Mouse (Mus musculus): ENCODE measurements around the gene Zfand3. TPM values are rescaled to one million over a fixed set of nuclear protein-coding genes. Genes with fewer than 3 reads are reported as not detected.
A peak's percentile ranks its signal among the peaks of the same experiment; 100 is the strongest.

Gene Zfand3
- polyA plus RNA-seq, 1 experiment from 2014 or later: 55.5 TPM

GRCm38 (mm10) chr17:30007883-30008282 lies 3.4 kb downstream of the Zfand3 start:
- peak overlapping the region; percentile 6; the same call in 1 of the 2 replicates for H3K4me2 ChIP-seq (ENCODE audit: low read length)
- no peaks in the 10 kb centered on the region for H3K9me3 ChIP-seq (replicated peaks; ENCODE audit: low read length)
- no peak overlapping the region for H3K27ac ChIP-seq
- H3K4me1 ChIP-seq (replicated peaks; ENCODE audit: insufficient read depth, low read length): peaks cover 19% of the 10 kb centered on the region
- no peaks in the 10 kb centered on the region for H3K36me3 ChIP-seq (ENCODE audit: insufficient read depth, low read length)
- no peak overlapping the region for H3K4me3 ChIP-seq (replicated peaks; ENCODE audit: low read depth, low read length)
- no peak for ATAC-seq (replicated peaks; ENCODE audit: low FRiP score, low read depth)
- WGBS: 22% methylated on average over 6 of the region's 6 CpGs
- no peak for TF ChIP-seq CTCF (IDR thresholded peaks at IDR 0.05; ENCODE audit: low read depth)
- no peak for DNase-seq (ENCODE audit: low spot score)
- no peak overlapping the region for H3K9ac ChIP-seq (ENCODE audit: low read depth, low read length)
- no peaks in the 10 kb centered on the region for H3K27me3 ChIP-seq (ENCODE audit: insufficient read depth, low read length)

DNA sequence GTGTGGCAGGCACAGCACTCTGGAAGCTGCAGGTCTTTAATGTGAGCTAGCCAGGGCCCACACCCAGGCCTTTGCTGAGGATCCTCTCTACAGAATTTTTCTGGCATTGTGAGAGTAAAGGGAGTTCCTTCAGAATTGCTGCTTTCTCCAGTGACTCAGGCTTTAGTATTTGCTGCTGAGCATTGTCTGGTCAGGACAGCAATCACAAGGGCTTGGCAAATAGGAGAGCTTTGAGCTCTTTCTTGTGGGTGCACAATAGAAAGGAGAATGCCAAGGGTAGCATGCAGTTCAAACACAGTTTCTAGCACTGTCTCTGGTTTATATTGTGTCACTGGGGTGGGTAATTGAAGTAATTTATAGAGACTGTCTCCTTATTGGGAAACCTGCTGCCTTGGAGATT lies 3.9 kb downstream of the Zfand3 start:
- H3K4me2 ChIP-seq (ENCODE audit: low read length): peak overlapping the region; percentile 6; the same call in 1 of the 2 replicates

GRCm38 (mm10) chr17:30014660-30015059 lies 10.1 kb downstream of the Zfand3 start:
- peak; percentile 26; the same call in 1 of the 2 replicates for TF ChIP-seq CTCF (IDR thresholded peaks at IDR 0.05; ENCODE audit: low read depth)
- no peaks in the 10 kb centered on the region for H3K4me1 ChIP-seq (replicated peaks; ENCODE audit: insufficient read depth, low read length)
- no peaks in the 10 kb centered on the region for H3K9me3 ChIP-seq (replicated peaks; ENCODE audit: low read length)
- H3K4me3 ChIP-seq (replicated peaks; ENCODE audit: low read depth, low read length): no peak overlapping the region
- H3K9ac ChIP-seq (ENCODE audit: low read depth, low read length): no peak overlapping the region
- no peak overlapping the region for H3K27ac ChIP-seq
- ATAC-seq (replicated peaks; ENCODE audit: low FRiP score, low read depth) (no peak), DNase-seq (ENCODE audit: low spot score) (no peak)
- H3K4me2 ChIP-seq (ENCODE audit: low read length): no peak overlapping the region
- no peaks in the 10 kb centered on the region for H3K36me3 ChIP-seq (ENCODE audit: insufficient read depth, low read length)
- WGBS: 96% methylated on average over 4 of the region's 4 CpGs
- no peaks in the 10 kb centered on the region for H3K27me3 ChIP-seq (ENCODE audit: insufficient read depth, low read length)

More for the DNA sequence above, 3.9 kb downstream of the Zfand3 start:
- no peak overlapping the region for H3K4me3 ChIP-seq (replicated peaks; ENCODE audit: low read depth, low read length)
- no peak for ATAC-seq (replicated peaks; ENCODE audit: low FRiP score, low read depth)
- no peak overlapping the region for H3K9ac ChIP-seq (ENCODE audit: low read depth, low read length)
- no peaks in the 10 kb centered on the region for H3K9me3 ChIP-seq (replicated peaks; ENCODE audit: low read length)
- no peak for DNase-seq (ENCODE audit: low spot score)
- H3K36me3 ChIP-seq (ENCODE audit: insufficient read depth, low read length): no peaks in the 10 kb centered on the region
- H3K27me3 ChIP-seq (ENCODE audit: insufficient read depth, low read length): no peaks in the 10 kb centered on the region
- H3K4me1 ChIP-seq (replicated peaks; ENCODE audit: insufficient read depth, low read length): peaks cover 19% of the 10 kb centered on the region
- H3K27ac ChIP-seq: no peak overlapping the region
- TF ChIP-seq CTCF (IDR thresholded peaks at IDR 0.05; ENCODE audit: low read depth): no peak

DNA sequence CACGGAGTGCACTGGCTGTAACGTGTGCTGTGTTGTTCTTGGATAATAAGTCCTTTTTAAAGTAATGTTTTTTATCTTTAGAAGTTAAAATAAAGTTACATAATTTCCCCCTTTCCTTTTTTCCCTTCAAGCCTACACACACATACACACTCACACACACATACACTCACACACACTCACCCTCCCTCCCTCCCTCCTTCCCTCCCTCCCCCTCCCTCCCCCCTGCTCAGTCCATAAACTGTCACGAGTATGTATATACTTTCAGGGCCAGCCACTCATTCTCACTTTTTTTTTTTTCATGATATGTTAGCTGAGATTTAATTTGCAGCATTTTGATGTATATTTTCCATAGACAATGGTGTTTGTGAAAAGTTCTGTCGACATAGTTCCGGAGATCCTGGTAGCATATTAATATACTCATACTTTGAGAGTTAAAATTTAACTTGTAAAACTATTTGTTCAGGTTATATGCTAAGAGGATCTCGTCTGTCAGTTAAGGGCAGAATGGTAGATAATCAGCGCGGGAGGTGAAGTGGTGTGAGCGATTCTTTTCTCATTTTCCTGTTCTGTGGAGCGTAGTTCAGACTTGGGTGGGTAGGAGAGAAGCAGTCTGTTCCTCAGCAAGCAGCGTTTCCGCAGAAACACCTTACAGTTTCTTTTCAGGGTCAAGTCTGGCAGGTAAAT lies 14.5 kb downstream of the Zfand3 start:
- H3K4me3 ChIP-seq (replicated peaks; ENCODE audit: low read depth, low read length): no peak overlapping the region
- peak overlapping the region; percentile 36; the same call in 1 of the 2 replicates for H3K27ac ChIP-seq
- DNase-seq (ENCODE audit: low spot score) (no peak), ATAC-seq (replicated peaks; ENCODE audit: low FRiP score, low read depth) (no peak)
- TF ChIP-seq CTCF (IDR thresholded peaks at IDR 0.05; ENCODE audit: low read depth): no peak
- H3K4me1 ChIP-seq (replicated peaks; ENCODE audit: insufficient read depth, low read length): no peaks in the 10 kb centered on the region
- WGBS: 55% methylated on average over 12 of the region's 12 CpGs
- no peaks in the 10 kb centered on the region for H3K9me3 ChIP-seq (replicated peaks; ENCODE audit: low read length)
- no peaks in the 10 kb centered on the region for H3K27me3 ChIP-seq (ENCODE audit: insufficient read depth, low read length)
- no peak overlapping the region for H3K4me2 ChIP-seq (ENCODE audit: low read length)
- no peak overlapping the region for H3K9ac ChIP-seq (ENCODE audit: low read depth, low read length)
- no peaks in the 10 kb centered on the region for H3K36me3 ChIP-seq (ENCODE audit: insufficient read depth, low read length)

GRCm38 (mm10) chr17:30019942-30020341 lies 15.4 kb downstream of the Zfand3 start:
- Histone ChIP-seq H3K4me3 (replicated peaks; ENCODE audit: low read depth, low read length) (no peak overlapping the region), H3K9me3 (replicated peaks; ENCODE audit: low read length) (no peaks in the 10 kb centered on the region), H3K27me3 (ENCODE audit: insufficient read depth, low read length) (no peaks in the 10 kb centered on the region), H3K27ac (0 out of 2 replicates have a peak overlapping the region, but pooled peaks have one; percentile 36), H3K4me2 (ENCODE audit: low read length) (no peak overlapping the region), H3K4me1 (replicated peaks; ENCODE audit: insufficient read depth, low read length) (no peaks in the 10 kb centered on the region), H3K36me3 (ENCODE audit: insufficient read depth, low read length) (no peaks in the 10 kb centered on the region), H3K9ac (ENCODE audit: low read depth, low read length) (no peak overlapping the region)
- no peak for ATAC-seq (replicated peaks; ENCODE audit: low FRiP score, low read depth)
- TF ChIP-seq CTCF (IDR thresholded peaks at IDR 0.05; ENCODE audit: low read depth): no peak
- DNase-seq (ENCODE audit: low spot score): no peak
- 83% methylated on average over 6 of the region's 6 CpGs for WGBS

- peak; percentile 86 for TF ChIP-seq CTCF (IDR thresholded peaks at IDR 0.05; ENCODE audit: low read depth)
- H3K9ac ChIP-seq (ENCODE audit: low read depth, low read length): no peak overlapping the region
- peaks cover 29% of the 10 kb centered on the region for H3K4me1 ChIP-seq (replicated peaks; ENCODE audit: insufficient read depth, low read length)
- H3K36me3 ChIP-seq (ENCODE audit: insufficient read depth, low read length): no peaks in the 10 kb centered on the region
- H3K27ac ChIP-seq: no peak overlapping the region
- H3K4me3 ChIP-seq (replicated peaks; ENCODE audit: low read depth, low read length): no peak overlapping the region
- 64% methylated on average over 5 of the region's 5 CpGs for WGBS
- H3K27me3 ChIP-seq (ENCODE audit: insufficient read depth, low read length): no peaks in the 10 kb centered on the region
- no peaks in the 10 kb centered on the region for H3K9me3 ChIP-seq (replicated peaks; ENCODE audit: low read length)
- H3K4me2 ChIP-seq (ENCODE audit: low read length): no peak overlapping the region
- DNase-seq (ENCODE audit: low spot score): peak; percentile 83
- no peak for ATAC-seq (replicated peaks; ENCODE audit: low FRiP score, low read depth)
Observed at GRCm38 (mm10) chr17:30024651-30025050, 20.1 kb downstream of the Zfand3 start.
